Mouse (Mus musculus): ENCODE measurements around the gene Wdr95. TPM values are rescaled to one million over a fixed set of nuclear protein-coding genes. Genes with fewer than 3 reads are reported as not detected.

Wdr95 gene
- not detected in 2 replicates for polyA plus RNA-seq (2014; fragmentation: Nextera tagmentation; extraction: Ambion mirVana)

GRCm38 (mm10) chr5:149527999-149528729, at the start of gene Wdr95:
Gene Wdr95 (plus strand): TSS chr5:149528679.
- Histone ChIP-seq H3K27me3 (replicated peaks; ENCODE audit: control insufficient read depth, insufficient read depth, low read length) (no peaks in the 10 kb centered on the region), H3K4me2 (no peak within 1 kb of the TSS; the same call in 1 of the 2 replicates), H3K9me3 (ENCODE audit: control insufficient read depth, low read length) (no peaks in the 10 kb centered on the region), H3K27ac (ENCODE audit: low read depth, low read length) (no peak within 1 kb of the TSS), H3K4me3 (ENCODE audit: low read depth, low read length) (no peak within 1 kb of the TSS), H3K36me3 (ENCODE audit: control insufficient read depth, insufficient read depth, low read length) (no peaks in the 10 kb centered on the region), H3K4me1 (replicated peaks; ENCODE audit: control insufficient read depth, insufficient read depth, low read length) (no peaks in the 10 kb centered on the region; the same call in 1 of the 2 replicates), H3K9ac (ENCODE audit: low read depth, low read length) (no peak within 1 kb of the TSS)
- no peak for DNase-seq (ENCODE audit: low spot score)
- WGBS: 43% methylated on average over 29 of the region's 29 CpGs
- ATAC-seq (replicated peaks; ENCODE audit: low FRiP score): no peak

- Histone ChIP-seq H3K4me2 (no peak overlapping the region), H3K27ac (ENCODE audit: low read depth, low read length) (no peak overlapping the region), H3K4me1 (replicated peaks; ENCODE audit: control insufficient read depth, insufficient read depth, low read length) (no peaks in the 10 kb centered on the region), H3K9ac (ENCODE audit: low read depth, low read length) (no peak overlapping the region), H3K9me3 (ENCODE audit: control insufficient read depth, low read length) (no peaks in the 10 kb centered on the region; the same call in 1 of the 2 replicates), H3K27me3 (replicated peaks; ENCODE audit: control insufficient read depth, insufficient read depth, low read length) (no peaks in the 10 kb centered on the region), H3K4me3 (ENCODE audit: low read depth, low read length) (no peak overlapping the region), H3K36me3 (ENCODE audit: control insufficient read depth, insufficient read depth, low read length) (no peaks in the 10 kb centered on the region)
- no peak for DNase-seq (ENCODE audit: low spot score)
- 87% methylated on average over 7 of the region's 7 CpGs for WGBS
- ATAC-seq (replicated peaks; ENCODE audit: low FRiP score): no peak
Measured at GRCm38 (mm10) chr5:149481920-149482319, 46.6 kb upstream of the Wdr95 start.

GRCm38 (mm10) chr5:149483321-149484052, 45.0 kb upstream of the Wdr95 start:
- Histone ChIP-seq H3K4me1 (replicated peaks; ENCODE audit: control insufficient read depth, insufficient read depth, low read length) (no peaks in the 10 kb centered on the region), H3K9ac (ENCODE audit: low read depth, low read length) (no peak overlapping the region), H3K27ac (ENCODE audit: low read depth, low read length) (no peak overlapping the region), H3K9me3 (ENCODE audit: control insufficient read depth, low read length) (no peaks in the 10 kb centered on the region; the same call in 1 of the 2 replicates), H3K36me3 (ENCODE audit: control insufficient read depth, insufficient read depth, low read length) (no peaks in the 10 kb centered on the region), H3K27me3 (replicated peaks; ENCODE audit: control insufficient read depth, insufficient read depth, low read length) (no peaks in the 10 kb centered on the region), H3K4me2 (no peak overlapping the region), H3K4me3 (ENCODE audit: low read depth, low read length) (no peak overlapping the region)
- DNase-seq (ENCODE audit: low spot score): no peak
- no peak for ATAC-seq (replicated peaks; ENCODE audit: low FRiP score)
- 53% methylated on average over 12 of the region's 12 CpGs for WGBS

GRCm38 (mm10) chr5:149484270-149484669, 44.2 kb upstream of the Wdr95 start:
- WGBS: 62% methylated on average over 12 of the region's 12 CpGs
- H3K4me3 ChIP-seq (ENCODE audit: low read depth, low read length): no peak overlapping the region
- no peak overlapping the region for H3K27ac ChIP-seq (ENCODE audit: low read depth, low read length)
- no peaks in the 10 kb centered on the region for H3K4me1 ChIP-seq (replicated peaks; ENCODE audit: control insufficient read depth, insufficient read depth, low read length)
- H3K9me3 ChIP-seq (ENCODE audit: control insufficient read depth, low read length): no peaks in the 10 kb centered on the region; the same call in 1 of the 2 replicates
- no peak overlapping the region for H3K4me2 ChIP-seq
- no peaks in the 10 kb centered on the region for H3K36me3 ChIP-seq (ENCODE audit: control insufficient read depth, insufficient read depth, low read length)
- H3K9ac ChIP-seq (ENCODE audit: low read depth, low read length): no peak overlapping the region
- ATAC-seq (replicated peaks; ENCODE audit: low FRiP score) (peak; percentile 31; the same call in 1 of the 2 replicates), DNase-seq (ENCODE audit: low spot score) (no peak)
- no peaks in the 10 kb centered on the region for H3K27me3 ChIP-seq (replicated peaks; ENCODE audit: control insufficient read depth, insufficient read depth, low read length)

- no peaks in the 10 kb centered on the region for H3K4me1 ChIP-seq (replicated peaks; ENCODE audit: control insufficient read depth, insufficient read depth, low read length)
- H3K27me3 ChIP-seq (replicated peaks; ENCODE audit: control insufficient read depth, insufficient read depth, low read length): no peaks in the 10 kb centered on the region
- H3K4me2 ChIP-seq: no peak overlapping the region
- DNase-seq (ENCODE audit: low spot score) (no peak), ATAC-seq (replicated peaks; ENCODE audit: low FRiP score) (no peak)
- H3K27ac ChIP-seq (ENCODE audit: low read depth, low read length): no peak overlapping the region
- no peaks in the 10 kb centered on the region; the same call in 1 of the 2 replicates for H3K9me3 ChIP-seq (ENCODE audit: control insufficient read depth, low read length)
- H3K9ac ChIP-seq (ENCODE audit: low read depth, low read length): no peak overlapping the region
- 88% methylated on average over 6 of the region's 6 CpGs for WGBS
- no peak overlapping the region for H3K4me3 ChIP-seq (ENCODE audit: low read depth, low read length)
- no peaks in the 10 kb centered on the region for H3K36me3 ChIP-seq (ENCODE audit: control insufficient read depth, insufficient read depth, low read length)
Measured at GRCm38 (mm10) chr5:149485447-149485846, 43.0 kb upstream of the Wdr95 start.

- H3K4me3 ChIP-seq (ENCODE audit: low read depth, low read length): no peak overlapping the region
- no peaks in the 10 kb centered on the region for H3K4me1 ChIP-seq (replicated peaks; ENCODE audit: control insufficient read depth, insufficient read depth, low read length)
- no peaks in the 10 kb centered on the region for H3K9me3 ChIP-seq (ENCODE audit: control insufficient read depth, low read length)
- no peak overlapping the region for H3K9ac ChIP-seq (ENCODE audit: low read depth, low read length)
- H3K36me3 ChIP-seq (ENCODE audit: control insufficient read depth, insufficient read depth, low read length): no peaks in the 10 kb centered on the region
- no peaks in the 10 kb centered on the region for H3K27me3 ChIP-seq (replicated peaks; ENCODE audit: control insufficient read depth, insufficient read depth, low read length)
- H3K27ac ChIP-seq (ENCODE audit: low read depth, low read length): no peak overlapping the region
- ATAC-seq (replicated peaks; ENCODE audit: low FRiP score) (no peak), DNase-seq (ENCODE audit: low spot score) (no peak)
- WGBS: 59% methylated on average over 11 of the region's 11 CpGs
- H3K4me2 ChIP-seq: no peak overlapping the region
Measured at GRCm38 (mm10) chr5:149488360-149489021, 40.0 kb upstream of the Wdr95 start.

- H3K4me2 ChIP-seq: no peak overlapping the region
- ATAC-seq (replicated peaks; ENCODE audit: low FRiP score) (no peak), DNase-seq (ENCODE audit: low spot score) (no peak)
- H3K36me3 ChIP-seq (ENCODE audit: control insufficient read depth, insufficient read depth, low read length): no peaks in the 10 kb centered on the region
- no peak overlapping the region for H3K9ac ChIP-seq (ENCODE audit: low read depth, low read length)
- WGBS: 87% methylated on average over 11 of the region's 11 CpGs
- H3K4me3 ChIP-seq (ENCODE audit: low read depth, low read length): no peak overlapping the region
- H3K27ac ChIP-seq (ENCODE audit: low read depth, low read length): no peak overlapping the region
- no peaks in the 10 kb centered on the region for H3K27me3 ChIP-seq (replicated peaks; ENCODE audit: control insufficient read depth, insufficient read depth, low read length)
- H3K4me1 ChIP-seq (replicated peaks; ENCODE audit: control insufficient read depth, insufficient read depth, low read length): no peaks in the 10 kb centered on the region
- no peaks in the 10 kb centered on the region for H3K9me3 ChIP-seq (ENCODE audit: control insufficient read depth, low read length)
Measured at GRCm38 (mm10) chr5:149489136-149489535, 39.3 kb upstream of the Wdr95 start.

- Histone ChIP-seq H3K4me2 (no peak overlapping the region), H3K4me3 (ENCODE audit: low read depth, low read length) (no peak overlapping the region), H3K36me3 (ENCODE audit: control insufficient read depth, insufficient read depth, low read length) (no peaks in the 10 kb centered on the region), H3K9me3 (ENCODE audit: control insufficient read depth, low read length) (no peaks in the 10 kb centered on the region), H3K27ac (ENCODE audit: low read depth, low read length) (no peak overlapping the region), H3K9ac (ENCODE audit: low read depth, low read length) (no peak overlapping the region), H3K27me3 (replicated peaks; ENCODE audit: control insufficient read depth, insufficient read depth, low read length) (no peaks in the 10 kb centered on the region), H3K4me1 (replicated peaks; ENCODE audit: control insufficient read depth, insufficient read depth, low read length) (no peaks in the 10 kb centered on the region)
- 61% methylated on average over 15 of the region's 15 CpGs for WGBS
- no peak for DNase-seq (ENCODE audit: low spot score)
- no peak for ATAC-seq (replicated peaks; ENCODE audit: low FRiP score)
Measured at GRCm38 (mm10) chr5:149490275-149490674, 38.2 kb upstream of the Wdr95 start.

Measured in liver, embryonic 11.5 days (tissue).